Mouse (Mus musculus) macrophage (primary cell): ENCODE results near the gene Ltbp4. TPM values are rescaled to one million over a fixed set of nuclear protein-coding genes. Genes with fewer than 3 reads are reported as not detected.

Source experiments
- H3K27ac ChIP-seq: fragments of 350-480 bp; formaldehyde crosslinking; 2 replicates; pipeline ENCODE4 v1.9.0; 2021
- H3K36me3 ChIP-seq: fragments of 350-480 bp; formaldehyde crosslinking; 2 replicates; pipeline ENCODE4 v1.9.0; 2021; ENCODE audit errors: inconsistent target
- H3K4me3 ChIP-seq: fragments of 350-480 bp; formaldehyde crosslinking; 2 replicates; pipeline ENCODE4 v1.9.0; 2021; ENCODE audit errors: inconsistent target
- H3K79me2 ChIP-seq: fragments of 350-480 bp; formaldehyde crosslinking; 2 replicates; pipeline ENCODE4 v1.9.0; 2021; ENCODE audit errors: inconsistent target
- WGBS: methylation state at CpG from one replicate; pipeline ENCODE4 v1.1.7; 2026; ENCODE audit warnings: inconsistent platforms; ENCODE audit not compliant: missing documents; 5-methylcytosine and 5-hydroxymethylcytosine counted together
- polyA plus RNA-seq: library from polyadenylated mRNA; stranded (reverse); fragments of 250-400 nt; gene quantifications from 3 replicates; pipeline ENCODE4 v1.2.4, GENCODE M21; 2018; ENCODE audit warnings: inconsistent platforms

Ltbp4 gene
- polyA plus RNA-seq, 1 experiment from 2014 or later, result not detected

GRCm38 (mm10) chr7:27327500-27327899, 10.0 kb downstream of the Ltbp4 start:
- WGBS, result 96% methylated on average over 8 of the region's 8 CpGs
- Histone ChIP-seq H3K79me2 (no peaks in the 10 kb centered on the region), H3K36me3 (no peaks in the 10 kb centered on the region), H3K27ac (no peak overlapping the region), H3K4me3 (no peak overlapping the region)

GRCm38 (mm10) chr7:27326101-27326880, 11.2 kb downstream of the Ltbp4 start:
- WGBS, result 64% methylated on average over 31 of the region's 34 CpGs
- Histone ChIP-seq H3K79me2 (no peaks in the 10 kb centered on the region), H3K4me3 (no peak overlapping the region), H3K27ac (no peak overlapping the region), H3K36me3 (no peaks in the 10 kb centered on the region)

- H3K36me3 ChIP-seq, result no peaks in the 10 kb centered on the region
- H3K79me2 ChIP-seq, result no peaks in the 10 kb centered on the region
- WGBS, result 2% methylated on average over 24 of the region's 24 CpGs
- no peak overlapping the region for H3K27ac ChIP-seq
- H3K4me3 ChIP-seq, result no peak overlapping the region
Measured at GRCm38 (mm10) chr7:27325697-27326096, 11.8 kb downstream of the Ltbp4 start.

- Histone ChIP-seq H3K36me3 (no peaks in the 10 kb centered on the region), H3K27ac (no peak overlapping the region), H3K79me2 (no peaks in the 10 kb centered on the region), H3K4me3 (no peak overlapping the region)
- 83% methylated on average over 18 of the region's 20 CpGs for WGBS
Measured at GRCm38 (mm10) chr7:27324928-27325327, 12.6 kb downstream of the Ltbp4 start.

GRCm38 (mm10) chr7:27324161-27324560, 13.3 kb downstream of the Ltbp4 start:
- H3K36me3 ChIP-seq, result no peaks in the 10 kb centered on the region
- 97% methylated on average over 10 of the region's 11 CpGs for WGBS
- no peak overlapping the region for H3K27ac ChIP-seq
- no peaks in the 10 kb centered on the region for H3K79me2 ChIP-seq
- no peak overlapping the region for H3K4me3 ChIP-seq

- Histone ChIP-seq H3K4me3 (no peak overlapping the region), H3K27ac (no peak overlapping the region), H3K79me2 (no peaks in the 10 kb centered on the region), H3K36me3 (no peaks in the 10 kb centered on the region)
- 97% methylated on average over 5 of the region's 5 CpGs for WGBS
Measured at GRCm38 (mm10) chr7:27323001-27323400, 14.5 kb downstream of the Ltbp4 start.

GRCm38 (mm10) chr7:27322291-27322690, 15.2 kb downstream of the Ltbp4 start:
- Histone ChIP-seq H3K27ac (no peak overlapping the region), H3K4me3 (no peak overlapping the region), H3K79me2 (no peaks in the 10 kb centered on the region), H3K36me3 (no peaks in the 10 kb centered on the region)
- 45% methylated on average over 12 of the region's 13 CpGs for WGBS

- Histone ChIP-seq H3K27ac (no peak overlapping the region), H3K79me2 (no peaks in the 10 kb centered on the region), H3K36me3 (no peaks in the 10 kb centered on the region), H3K4me3 (no peak overlapping the region)
- WGBS, result 97% methylated on average over 22 of the region's 22 CpGs
Measured at GRCm38 (mm10) chr7:27319411-27319810, 18.1 kb downstream of the Ltbp4 start.

GRCm38 (mm10) chr7:27315958-27316357, 21.5 kb downstream of the Ltbp4 start:
- WGBS, result 65% methylated on average over 7 of the region's 7 CpGs

GRCm38 (mm10) chr7:27314393-27314792, 23.1 kb downstream of the Ltbp4 start:
- Histone ChIP-seq H3K4me3 (no peak overlapping the region), H3K79me2 (no peaks in the 10 kb centered on the region), H3K36me3 (no peaks in the 10 kb centered on the region), H3K27ac (no peak overlapping the region)
- 94% methylated on average over 3 of the region's 3 CpGs for WGBS

More at GRCm38 (mm10) chr7:27315958-27316357, 21.5 kb downstream of the Ltbp4 start:
- no peaks in the 10 kb centered on the region for H3K36me3 ChIP-seq
- no peak overlapping the region for H3K27ac ChIP-seq
- H3K79me2 ChIP-seq, result no peaks in the 10 kb centered on the region
- H3K4me3 ChIP-seq, result no peak overlapping the region

- Histone ChIP-seq H3K27ac (no peak overlapping the region), H3K36me3 (no peaks in the 10 kb centered on the region), H3K79me2 (no peaks in the 10 kb centered on the region), H3K4me3 (no peak overlapping the region)
- WGBS, result 88% methylated on average over 10 of the region's 12 CpGs
Measured at GRCm38 (mm10) chr7:27311651-27312284, 25.7 kb downstream of the Ltbp4 start.

- Histone ChIP-seq H3K79me2 (no peaks in the 10 kb centered on the region), H3K36me3 (no peaks in the 10 kb centered on the region), H3K4me3 (no peak overlapping the region), H3K27ac (no peak overlapping the region)
- 63% methylated on average over 8 of the region's 8 CpGs for WGBS
Measured at GRCm38 (mm10) chr7:27310996-27311535, 26.4 kb downstream of the Ltbp4 start.

GRCm38 (mm10) chr7:27310306-27310705, 27.2 kb downstream of the Ltbp4 start:
- Histone ChIP-seq H3K36me3 (no peaks in the 10 kb centered on the region), H3K79me2 (no peaks in the 10 kb centered on the region), H3K27ac (no peak overlapping the region), H3K4me3 (no peak overlapping the region)
- 12% methylated on average over 17 of the region's 17 CpGs for WGBS

GRCm38 (mm10) chr7:27309832-27310231, 27.7 kb downstream of the Ltbp4 start:
- Histone ChIP-seq H3K79me2 (no peaks in the 10 kb centered on the region), H3K27ac (no peak overlapping the region), H3K4me3 (no peak overlapping the region), H3K36me3 (no peaks in the 10 kb centered on the region)
- WGBS, result 91% methylated on average over 3 of the region's 3 CpGs
